Mouse (Mus musculus): ENCODE results near the gene Dok1. TPM values are rescaled to one million over a fixed set of nuclear protein-coding genes. Genes with fewer than 3 reads are reported as not detected.

Dok1 gene
- total RNA-seq, 2 experiments from 2014 or later = 1.8 to 2.7 TPM

Small RNA genes within 50 kb of the gene (microRNA-seq; reads per million reads assigned to microRNA genes)
- gene Mir7040 = 0 to 0.21 reads per million in 2 experiments

Other genes with a start within 250 kb of the Dok1 start
- gene Sema4f, start 93.7 kb downstream of the Dok1 start, total RNA-seq (2021) = 10 to 100 TPM; 37.8 to 41.2 TPM
- gene M1ap, start 86.6 kb downstream of the Dok1 start, total RNA-seq (2021) = not detected
- 1 to 10 TPM; 2.0 to 2.2 TPM for gene Loxl3, start 702 bp upstream of the Dok1 start, total RNA-seq (2021)
- 100 to 1,000 TPM; 114 to 121 TPM for gene Aup1, start 21.1 kb upstream of the Dok1 start, total RNA-seq (2021)
- 10 to 100 TPM; 37.7 to 46.2 TPM for gene Htra2, start 21.8 kb upstream of the Dok1 start, total RNA-seq (2021)
- under 1 TPM; 0.56 to 0.93 TPM for gene Dqx1, start 24.4 kb upstream of the Dok1 start, total RNA-seq (2021)
- gene Tlx2, start 36.8 kb upstream of the Dok1 start, total RNA-seq (2021) = not detected
- gene Pcgf1, start 44.4 kb upstream of the Dok1 start, total RNA-seq (2021) = 10 to 100 TPM; 27.0 to 30.3 TPM
- not detected for gene Lbx2, start 52.9 kb upstream of the Dok1 start, total RNA-seq (2021)
- 1 to 10 TPM; 3.7 to 6.2 TPM for gene Ccdc142, start 68.1 kb upstream of the Dok1 start, total RNA-seq (2021)
- 1 to 10 TPM; 5.0 to 5.4 TPM for gene Gm42688, start 68.1 kb upstream of the Dok1 start, total RNA-seq (2021)
- gene Mrpl53, start 75.6 kb upstream of the Dok1 start, total RNA-seq (2021) = 10 to 100 TPM; 54.5 to 59.6 TPM
- 10 to 100 TPM; 29.6 to 31.8 TPM for gene Mogs, start 82.0 kb upstream of the Dok1 start, total RNA-seq (2021)
- 10 to 100 TPM; 37.2 to 40.2 TPM for gene Wbp1, start 88.1 kb upstream of the Dok1 start, total RNA-seq (2021)
- gene Ino80b, start 92.0 kb upstream of the Dok1 start, total RNA-seq (2021) = 10 to 100 TPM; 23.1 to 26.3 TPM
- gene Rtkn, start 102.0 kb upstream of the Dok1 start, total RNA-seq (2021) = 10 to 100 TPM; 88.3 to 88.8 TPM
- 10 to 100 TPM; 33.0 to 33.3 TPM for gene Wdr54, start 122.9 kb upstream of the Dok1 start, total RNA-seq (2021)
- 10 to 100 TPM; 33.9 to 35.7 TPM for gene 1700003E16Rik, start 122.9 kb upstream of the Dok1 start, total RNA-seq (2021)
- 100 to 1,000 TPM; 369 to 374 TPM for gene Dctn1, start 132.4 kb upstream of the Dok1 start, total RNA-seq (2021)
- gene Slc4a5, start 186.4 kb upstream of the Dok1 start, total RNA-seq (2021) = under 1 TPM; 0.09 to 0.21 TPM